Comparison of ENCODE assay signal across 8 mouse cellular contexts in genomic region chr7:77771711-77772449, GRCm38 (mm10).
A peak's percentile ranks its signal among the peaks of the same experiment; 100 is the strongest.
DNase-seq lines count a peak whose midpoint lies in the region; ATAC-seq lines count a peak whose summit lies in the region.
"Had no signal": no experiment of that assay in that cellular context is flagged by ENCODE, and none has a peak within 500 bp of the region (broad histone marks: within the 10 kb centered on the region; RNA-seq: fewer than 3 reads in every experiment).

No protein-coding gene starts in this region.

- DNase-seq in Muller cell, postnatal 12 days (ENCODE audit: inconsistent ontology term): peak; percentile 73
- peak; percentile 61 for DNase-seq in adrenal gland, postnatal 14 days
- peak; percentile 35 to 38 for DNase-seq in frontal cortex, postnatal 36 days (ENCODE audit: low spot score in 2 of 2)
- peak; percentile 34 to 52 for DNase-seq in kidney, postnatal 36 days
- peak; percentile 4 for DNase-seq in testis, postnatal 14 days (ENCODE audit: low spot score)
- no peak for DNase-seq in urinary bladder, adult 2 months (ENCODE audit: low spot score)

- no peaks in the 10 kb centered on the region for H3K9me3 ChIP-seq in midbrain, embryonic 13.5 days
- H3K9me3 ChIP-seq: limb, embryonic 13.5 days had no signal

- peak overlapping the region; percentile 45 for H3K4me2 ChIP-seq in midbrain, embryonic 13.5 days (replicated peaks)
- H3K4me2 ChIP-seq: limb, embryonic 13.5 days had no signal

- no peaks in the 10 kb centered on the region for H3K36me3 ChIP-seq in midbrain, embryonic 13.5 days
- H3K36me3 ChIP-seq: limb, embryonic 13.5 days had no signal

- WGBS in midbrain, embryonic 13.5 days: 51% methylated on average over 11 of the region's 11 CpGs

- no peaks in the 10 kb centered on the region for H3K27me3 ChIP-seq in midbrain, embryonic 13.5 days
- H3K27me3 ChIP-seq: limb, embryonic 13.5 days had no signal

- peaks cover 18% of the 10 kb centered on the region for H3K4me1 ChIP-seq in midbrain, embryonic 13.5 days (replicated peaks)
- H3K4me1 ChIP-seq: limb, embryonic 13.5 days had no signal

- peak; percentile 95 for ATAC-seq in midbrain, embryonic 13.5 days

- H3K27ac ChIP-seq in midbrain, embryonic 13.5 days: peak overlapping the region; percentile 19; the same call in 1 of the 2 replicates
- H3K27ac ChIP-seq: limb, embryonic 13.5 days had no signal

- peak overlapping the region; percentile 4; the same call in 1 of the 2 replicates for H3K4me3 ChIP-seq in midbrain, embryonic 13.5 days (replicated peaks)
- H3K4me3 ChIP-seq: limb, embryonic 13.5 days had no signal

- no peak overlapping the region for H3K9ac ChIP-seq in midbrain, embryonic 13.5 days (replicated peaks)
- H3K9ac ChIP-seq: limb, embryonic 13.5 days had no signal
